Mouse (Mus musculus) C2C12 (cell line): ENCODE results near the gene Eef1e1.

Source experiments
- CTCF ChIP-seq: IDR thresholded peaks from one replicate; pipeline ENCODE4 v1.5.1; 2011; ENCODE audit not compliant: control insufficient read depth, insufficient read depth, insufficient read length
- MAX ChIP-seq: IDR thresholded peaks from one replicate; pipeline ENCODE4 v1.6.1; 2011; ENCODE audit warnings: mild to moderate bottlenecking, control low read depth
- USF1 ChIP-seq: IDR thresholded peaks from one replicate; pipeline ENCODE4 v1.6.1; 2011; ENCODE audit warnings: low read depth, mild to moderate bottlenecking, control low read depth, moderate library complexity

DNA sequence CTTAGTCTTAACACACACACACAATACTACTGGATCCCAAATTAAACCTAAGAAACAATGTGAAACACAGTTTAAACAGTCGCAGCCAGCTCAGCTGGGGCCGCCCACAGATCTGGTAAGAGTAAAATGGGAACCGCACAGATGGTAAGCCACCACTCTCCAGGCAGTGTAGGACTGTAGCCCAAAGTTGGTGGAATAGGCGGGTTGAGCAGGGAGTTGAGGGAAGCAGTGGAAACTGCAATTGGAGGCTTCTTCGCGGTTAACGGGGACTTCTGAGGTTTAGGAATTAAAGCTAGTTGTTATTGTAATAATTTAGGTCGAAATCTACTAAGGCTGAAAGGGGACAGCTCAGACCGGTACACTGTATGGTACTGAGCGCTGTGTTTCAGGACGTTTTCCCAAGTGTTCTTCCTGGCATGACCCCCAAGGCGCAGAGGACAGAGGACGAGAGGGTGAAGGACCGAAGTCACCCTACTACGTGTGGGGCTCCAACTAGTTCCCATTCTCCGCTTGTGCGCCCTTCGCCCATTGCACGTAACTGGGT is 24.5 kb downstream of the Eef1e1 start:
- no peak for TF ChIP-seq USF1
- no peak for TF ChIP-seq CTCF
- TF ChIP-seq MAX = no peak
